Mouse (Mus musculus) frontal cortex, adult 2 months (tissue): Measurements from ENCODE around the gene Apol6. TPM values are rescaled to one million over a fixed set of nuclear protein-coding genes. Genes with fewer than 3 reads are reported as not detected.
"Not testable (repeated sequence)": the region's sequence is repeated elsewhere in the genome, so short reads cannot be mapped to it uniquely, and the experiment has no call there.

ENCODE experiments used
- DNase-seq, 2 experiments: peaks; one replicate each; pipeline ENCODE4 v3.0.0; 2022; ENCODE audit warnings: low spot score in 1 of 2; ENCODE audit errors: extremely low spot score in 1 of 2
- polyA plus RNA-seq: library from polyadenylated mRNA; depleted of rRNA; stranded (reverse); fragments of >200 nt; gene quantifications from 2 replicates; pipeline ENCODE4 v1.2.3, GENCODE M21; 2012

The Apol6 gene
- polyA plus RNA-seq, 1 experiment, result 0.20 TPM

DNA sequence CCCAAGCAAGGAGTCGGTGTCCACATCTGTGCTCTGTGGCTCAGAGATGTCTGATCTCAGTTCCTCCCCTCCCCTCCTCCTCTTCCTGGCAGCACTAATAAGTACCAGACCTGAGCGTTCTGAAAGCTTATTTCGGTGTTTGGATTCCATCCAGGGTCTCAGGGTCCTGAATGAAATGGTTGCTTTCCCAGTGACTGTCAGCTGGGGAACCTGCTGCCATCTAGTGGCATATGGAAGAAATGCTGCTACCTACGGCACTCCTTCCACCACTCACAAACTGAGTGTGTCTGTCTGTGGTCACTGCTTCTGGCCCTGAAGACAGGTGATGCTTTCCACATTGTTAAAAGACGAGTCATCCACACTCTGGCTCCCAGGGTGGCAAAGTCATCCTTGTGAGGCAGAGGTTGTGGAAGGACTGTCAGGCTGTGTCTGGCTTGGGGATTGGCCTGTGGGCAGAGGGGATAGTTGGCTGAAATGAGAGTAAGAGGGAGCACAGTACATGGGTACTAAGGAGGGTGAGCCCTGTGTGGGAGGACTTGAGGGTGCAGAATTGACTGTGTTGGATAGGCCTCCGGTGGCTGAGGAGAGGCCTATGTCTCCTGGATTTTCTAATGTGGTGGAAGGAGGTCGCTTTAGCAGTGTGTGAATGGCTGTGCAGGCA lies 15.1 kb upstream of the Apol6 start:
- DNase-seq, result peak in 1 of 2 experiments; percentile 75

DNA sequence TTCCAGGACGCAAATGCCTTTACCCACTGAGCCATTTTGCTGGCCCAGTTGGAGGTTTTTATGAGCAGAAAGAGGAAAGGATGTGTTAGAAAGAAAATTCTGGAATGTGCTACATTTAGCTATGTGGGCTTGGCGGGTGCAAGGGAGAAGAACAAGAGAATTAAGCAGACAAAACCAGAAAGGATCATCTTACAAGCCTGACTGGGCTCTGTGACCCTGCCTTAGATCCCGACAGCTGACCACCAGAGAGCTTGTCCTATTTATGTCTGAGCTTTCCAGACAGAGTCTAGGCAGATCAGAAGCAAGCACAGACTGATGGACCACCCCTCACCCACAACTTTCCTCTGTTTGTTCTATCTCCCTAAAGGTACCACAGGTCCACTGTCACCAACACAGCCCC lies 13.3 kb upstream of the Apol6 start:
- no peak for DNase-seq

DNA sequence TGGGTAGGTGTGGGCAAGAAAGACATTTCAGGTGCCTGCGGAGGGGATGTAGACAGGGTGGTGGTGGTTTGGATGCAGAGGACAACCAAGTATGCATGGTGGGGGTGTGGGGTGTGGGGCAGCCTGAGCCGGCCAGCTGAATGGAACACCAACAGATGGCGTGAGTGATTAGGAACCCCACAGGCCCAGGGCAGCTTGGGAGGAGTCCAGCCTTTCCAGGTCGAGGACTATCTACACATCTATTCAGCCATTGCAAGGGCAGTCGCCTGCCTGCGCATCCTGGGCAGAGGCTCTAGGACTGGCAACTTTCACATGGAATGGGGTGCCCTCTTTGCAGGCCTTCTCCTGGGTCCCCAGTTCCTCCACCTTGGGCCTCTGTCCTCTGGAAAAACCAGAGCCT lies 10.0 kb upstream of the Apol6 start:
- DNase-seq, result no peak

DNA sequence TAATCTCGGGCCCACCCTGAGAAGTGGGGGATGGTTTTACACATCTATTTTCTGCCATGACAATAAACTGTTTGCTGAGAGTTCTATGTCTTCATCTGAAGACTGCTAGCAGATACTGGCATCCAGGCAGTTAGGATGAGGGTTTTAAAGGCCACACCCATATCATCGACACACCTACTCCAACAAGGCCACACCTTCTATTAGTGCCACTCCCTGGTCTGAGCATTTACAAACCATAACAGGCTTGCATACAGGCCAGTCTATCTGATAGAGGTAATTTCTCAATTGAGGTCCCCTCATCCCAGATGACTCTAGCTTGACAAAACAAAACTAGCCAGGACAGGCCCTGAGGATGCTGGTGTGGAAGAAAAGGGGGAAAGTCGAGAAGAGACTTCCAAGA lies 8.9 kb upstream of the Apol6 start:
- no peak for DNase-seq

DNA sequence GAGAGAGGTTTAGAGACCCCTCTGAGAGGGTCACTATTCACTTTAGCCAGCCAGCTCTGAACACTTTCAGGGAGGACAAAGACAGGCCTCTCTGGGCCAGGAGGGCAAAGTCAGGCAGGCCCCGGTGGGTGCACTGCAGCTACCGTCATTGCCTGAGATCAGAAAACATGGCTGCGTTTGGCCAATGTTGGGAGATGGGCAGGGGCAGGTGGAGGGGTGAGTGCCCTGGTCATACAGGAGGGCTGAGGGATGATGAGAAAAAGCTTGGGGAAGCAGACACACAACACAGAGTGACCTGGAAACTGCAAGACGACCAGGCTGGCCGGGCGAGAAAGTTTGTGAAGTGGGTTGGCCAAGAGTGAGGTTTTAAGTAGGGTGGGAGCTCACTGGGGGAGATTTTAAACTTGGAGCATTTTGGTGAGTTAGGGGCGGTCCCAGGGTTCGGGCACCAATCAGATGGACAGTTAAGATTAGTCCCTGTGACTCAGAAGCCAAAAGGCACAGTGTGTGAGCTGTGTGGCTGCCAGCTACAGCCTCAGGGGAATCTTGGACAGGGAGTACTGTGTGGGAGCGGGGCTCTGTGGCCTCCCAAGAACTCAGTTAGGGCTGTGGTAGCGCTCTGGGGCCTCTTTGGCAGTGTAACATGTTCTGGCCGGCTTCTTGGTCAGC lies 8.1 kb upstream of the Apol6 start:
- DNase-seq, result peak in 1 of 2 experiments; percentile 48

DNA sequence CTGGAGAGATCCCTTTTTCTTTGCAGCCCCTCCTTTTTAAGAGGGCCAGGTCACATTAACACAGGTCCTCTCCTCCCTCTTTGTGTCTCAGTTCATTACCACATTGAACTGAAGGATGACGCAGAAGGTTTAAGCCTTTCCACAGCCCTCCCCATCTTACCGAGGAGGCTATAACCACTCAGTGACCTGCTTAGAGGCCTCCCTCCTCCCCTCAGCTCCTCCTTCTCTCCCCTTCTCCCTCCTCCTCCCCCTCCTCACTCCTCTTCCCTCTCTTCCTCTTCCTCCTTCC lies 7.6 kb upstream of the Apol6 start:
- DNase-seq, result no peak

DNA sequence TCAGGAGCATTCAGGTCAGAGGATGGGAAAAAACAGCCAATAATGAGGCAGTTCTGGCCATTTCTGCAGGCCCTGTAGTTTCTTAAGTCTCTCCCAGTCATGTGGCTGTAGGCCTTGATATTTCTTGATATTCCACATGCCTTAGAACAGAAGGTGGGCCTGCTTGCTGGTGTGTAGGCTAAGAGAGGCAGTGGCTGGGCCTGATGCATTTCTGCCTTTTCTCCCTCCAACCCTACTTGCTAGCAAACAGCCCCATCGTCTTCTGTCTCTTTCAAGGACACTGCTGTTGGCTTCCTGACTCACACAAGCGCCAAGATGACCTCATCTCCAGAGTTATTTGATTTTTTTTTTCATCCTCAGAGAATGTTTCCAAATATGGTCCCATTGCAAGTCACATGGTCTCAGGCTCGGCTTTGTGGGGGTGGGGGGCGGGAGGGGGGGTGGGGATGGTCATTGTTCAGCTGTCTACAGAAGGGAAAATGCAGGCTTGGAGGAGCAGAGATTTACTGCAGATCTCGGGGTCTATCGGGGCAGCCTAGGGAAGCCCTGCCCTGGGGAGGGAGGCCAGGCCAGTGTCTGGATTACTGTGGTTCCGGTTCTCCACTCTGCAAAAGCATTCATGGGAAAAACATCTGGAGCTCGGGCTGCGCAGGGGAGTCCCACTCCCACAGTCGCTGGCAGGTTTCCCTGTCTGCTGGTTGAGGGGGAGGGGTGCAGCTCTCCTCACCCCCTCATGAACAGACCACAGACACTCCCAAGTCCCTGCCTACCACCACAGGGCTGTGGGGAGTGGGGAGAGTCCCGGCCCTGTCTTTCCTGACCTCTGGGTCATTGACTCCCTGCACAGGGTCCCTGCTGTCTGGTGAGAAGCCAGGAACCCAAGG lies 7.0 kb upstream of the Apol6 start:
- DNase-seq, result peak in 1 of 2 experiments; percentile 42

DNA sequence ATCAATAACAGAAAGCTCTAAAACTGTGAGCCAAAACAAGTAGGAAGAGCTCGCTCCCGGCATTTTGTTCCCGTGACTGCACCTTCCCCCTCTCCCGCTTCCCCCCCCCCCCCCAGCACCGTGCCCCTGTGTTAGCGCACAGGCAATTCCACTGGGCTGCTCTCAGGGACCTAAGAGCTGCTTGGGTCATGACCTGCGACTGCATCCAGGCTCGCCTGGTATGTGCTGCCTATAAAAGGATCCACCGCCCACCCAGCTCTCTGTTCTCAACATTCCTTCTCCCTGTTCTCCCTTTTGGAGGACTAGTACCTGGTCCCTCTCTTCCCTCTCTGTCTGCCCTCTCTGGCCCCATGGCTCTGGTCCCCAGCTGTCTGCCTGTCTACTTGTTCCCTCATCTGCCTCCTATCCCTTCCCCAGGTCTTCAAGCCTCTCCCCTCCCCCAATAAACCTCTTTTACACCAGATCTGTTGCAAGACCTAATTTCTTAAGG lies 5.3 kb upstream of the Apol6 start:
- no peak for DNase-seq

DNA sequence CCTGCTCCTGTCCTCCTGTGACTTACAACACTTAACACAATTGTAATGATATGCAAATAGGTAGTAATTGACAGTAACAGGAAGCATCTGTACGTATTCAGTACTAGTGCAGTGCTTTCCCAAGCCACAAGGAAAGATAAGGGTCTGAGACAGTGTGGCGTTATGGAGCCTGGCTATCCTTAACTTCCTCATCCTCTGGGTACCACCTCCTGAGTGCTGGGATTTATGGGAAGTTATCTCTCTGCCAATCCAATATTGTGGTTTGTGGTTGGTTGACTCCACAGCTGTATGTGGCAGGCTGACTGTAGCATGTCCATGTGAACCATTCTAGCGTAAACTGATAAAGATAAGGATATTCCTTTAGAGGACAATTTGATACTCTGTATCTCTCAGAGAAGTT lies 3.7 kb upstream of the Apol6 start:
- no peak for DNase-seq

DNA sequence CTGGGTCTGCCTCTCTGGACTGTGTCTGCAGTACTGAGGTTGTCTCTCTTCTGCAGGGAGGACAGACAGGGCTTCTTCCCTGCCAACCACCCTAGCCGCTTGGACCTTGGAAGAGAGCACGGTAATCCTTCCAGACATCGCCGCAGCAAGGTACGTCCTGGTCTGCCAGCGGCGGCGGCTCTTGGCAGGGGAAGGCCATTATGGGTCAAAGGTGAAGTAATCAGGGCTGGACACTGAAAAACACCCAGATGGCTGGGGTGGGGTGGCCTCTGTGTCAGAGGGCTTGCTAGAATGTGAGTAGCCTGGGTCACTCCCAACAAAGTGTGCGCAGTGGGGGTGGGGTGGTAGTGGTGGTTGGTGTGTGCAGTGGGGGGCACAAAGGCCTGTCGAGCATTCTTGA lies 1.1 kb downstream of the Apol6 start:
- DNase-seq, result no peak

DNA sequence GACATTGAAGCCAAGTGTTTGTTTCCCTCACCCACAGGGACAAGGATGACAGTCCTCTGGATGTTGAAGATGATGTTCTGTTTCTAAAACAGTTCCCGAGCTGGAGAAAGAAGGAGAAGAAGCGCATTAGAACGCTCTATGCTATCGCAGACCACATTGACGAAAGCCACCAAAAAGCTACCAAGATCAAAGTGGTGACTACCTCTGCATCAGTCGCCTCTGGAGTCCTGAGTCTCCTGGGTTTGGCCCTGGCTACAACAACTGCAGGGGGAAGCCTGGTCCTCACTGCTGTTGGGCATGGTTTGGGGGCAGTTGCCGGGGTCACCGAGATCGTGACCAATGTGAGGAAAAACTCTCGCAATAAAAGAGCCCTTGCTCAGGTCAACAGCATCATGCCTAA lies 6.0 kb downstream of the Apol6 start, which contains the start of gene Mb:
Mb (minus strand) TSS at position 101 of the 400 bp plus-strand sequence.
- no peak for DNase-seq

DNA sequence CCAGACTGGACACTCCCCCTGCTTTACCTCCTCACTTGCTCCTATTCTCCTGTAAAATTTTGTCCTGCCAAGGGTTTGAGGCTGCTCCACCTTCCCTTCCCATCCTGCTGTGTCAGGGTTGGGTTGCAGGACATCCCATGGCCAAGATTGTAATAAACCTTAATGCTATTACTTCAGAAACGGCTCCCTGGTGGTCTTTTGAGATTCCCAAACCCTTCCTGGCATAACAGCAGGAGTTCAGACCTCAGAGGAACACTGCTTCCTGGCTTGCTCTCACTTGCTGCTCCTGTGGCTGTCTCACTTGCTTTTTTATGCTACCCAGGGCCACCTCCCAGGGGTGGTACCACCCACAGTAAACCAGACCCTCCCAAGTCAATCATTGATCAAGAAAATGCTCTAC lies 7.6 kb downstream of the Apol6 start:
- DNase-seq, result no peak

DNA sequence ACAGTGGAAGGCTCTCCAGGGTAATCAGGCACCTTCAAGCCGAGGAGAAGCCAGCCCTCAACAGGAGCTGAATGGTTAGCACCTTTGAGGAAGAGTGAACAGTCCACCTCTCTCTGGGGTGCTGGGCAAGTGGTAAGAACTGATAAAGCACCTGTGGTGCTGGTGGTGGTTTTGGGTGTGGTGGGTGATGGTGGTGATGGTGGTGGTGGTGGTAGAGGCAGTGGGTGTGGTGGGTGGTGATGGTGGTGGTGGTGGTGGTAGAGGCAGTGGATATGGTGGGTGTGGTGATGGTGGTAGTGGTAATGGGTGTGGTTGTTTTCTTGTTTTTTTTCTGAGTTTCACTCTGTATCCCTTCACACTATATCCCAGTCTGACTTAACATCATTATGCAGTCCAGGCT lies 8.5 kb downstream of the Apol6 start:
- no peak for DNase-seq

DNA sequence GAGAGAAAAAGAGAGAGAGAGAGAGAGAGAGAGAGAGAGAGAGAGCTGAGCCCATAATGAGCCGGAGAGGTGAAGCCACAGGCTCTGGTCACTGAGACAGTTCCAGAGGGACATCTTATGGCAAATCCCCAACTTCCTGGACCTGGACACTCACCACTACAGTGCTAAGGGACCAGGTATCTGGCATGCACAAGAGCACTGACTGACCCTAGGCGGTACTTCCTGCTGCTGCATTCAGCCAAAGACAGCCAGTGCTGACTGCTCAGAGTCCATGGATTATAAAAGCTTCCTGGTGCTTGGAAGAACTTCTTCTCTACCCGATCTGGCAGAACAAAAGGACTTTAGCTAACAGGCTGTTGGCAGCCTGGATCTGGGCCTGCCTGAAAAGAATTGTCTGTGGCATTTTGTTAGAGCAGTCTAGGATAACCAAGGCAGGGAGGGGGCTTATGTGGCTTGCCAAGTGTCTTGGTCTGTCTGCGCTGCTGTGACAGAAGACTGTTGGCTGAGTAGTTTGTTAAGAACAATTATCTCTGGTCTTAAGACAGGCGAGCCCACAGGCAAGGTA lies 10.2 kb downstream of the Apol6 start:
- DNase-seq, result no peak

DNA sequence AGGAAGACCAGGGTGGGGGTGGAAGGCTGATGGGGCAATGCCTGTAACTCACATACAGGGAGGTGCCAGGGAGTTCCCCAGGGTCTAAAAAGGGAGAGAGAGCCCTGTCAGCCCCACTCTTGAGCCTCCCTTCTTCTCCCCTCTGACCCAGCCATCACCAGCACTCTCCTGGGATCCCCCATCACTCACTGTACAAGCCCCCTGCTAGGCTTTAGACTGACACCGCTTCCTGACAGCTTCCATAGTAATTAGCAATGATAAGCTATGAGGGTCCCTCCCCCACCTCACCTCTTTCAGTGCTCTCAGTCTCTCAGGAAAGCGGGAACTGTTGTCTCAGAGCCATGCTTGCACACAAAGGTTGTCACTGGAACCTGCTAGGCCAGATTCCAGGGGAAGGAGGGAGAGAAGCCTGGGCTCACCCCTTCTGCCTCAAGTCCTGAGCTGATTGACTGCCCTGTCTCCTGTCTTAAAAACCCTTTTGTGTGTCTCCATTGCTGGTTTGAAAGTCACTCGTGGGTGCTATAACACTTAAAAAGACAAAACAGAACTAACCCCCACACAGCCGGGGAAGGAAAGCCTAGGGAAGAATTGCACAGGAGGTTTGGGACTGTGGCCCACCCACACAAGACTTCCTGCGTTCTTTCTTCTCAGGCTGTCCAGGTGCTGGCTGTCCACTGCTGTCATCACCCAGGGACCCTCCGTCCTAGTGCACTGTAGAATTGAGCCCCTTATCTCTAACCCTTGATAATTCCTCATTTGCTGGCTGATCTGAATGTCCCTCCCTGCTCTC lies 11.7 kb downstream of the Apol6 start:
- no peak for DNase-seq

DNA sequence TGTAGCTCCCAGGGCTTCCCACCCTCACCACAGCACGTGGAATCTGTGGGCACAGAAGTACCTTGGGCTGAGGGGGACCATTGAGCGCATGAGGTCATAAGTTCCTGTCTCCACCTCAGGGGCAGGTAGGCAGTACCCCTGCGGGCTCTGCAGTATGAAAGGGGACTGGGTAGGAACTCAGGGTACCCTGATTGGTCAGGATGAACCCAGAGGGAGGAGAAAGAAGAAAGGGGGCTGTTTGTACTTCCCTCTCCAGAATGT lies 12.2 kb downstream of the Apol6 start:
- no peak for DNase-seq

DNA sequence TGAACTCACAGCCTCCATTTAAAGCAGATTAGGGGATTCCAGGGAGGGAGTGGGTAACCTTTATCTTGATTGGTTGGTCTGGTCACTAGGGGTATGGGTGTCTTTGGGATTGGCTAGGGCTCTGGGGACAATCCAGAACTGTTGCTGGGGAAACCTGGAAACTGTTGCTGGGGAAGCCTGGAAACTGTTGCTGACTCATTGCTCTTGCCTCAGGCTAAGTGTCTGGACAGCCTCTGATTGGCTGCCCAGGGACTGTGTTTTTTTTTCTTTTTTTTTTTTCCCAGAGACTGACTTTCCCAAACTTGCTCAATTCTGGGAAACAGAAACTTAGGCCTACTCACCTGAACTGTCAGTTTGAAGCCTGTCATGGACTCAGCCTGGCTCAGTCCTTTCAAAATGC lies 14.0 kb downstream of the Apol6 start:
- no peak for DNase-seq

DNA sequence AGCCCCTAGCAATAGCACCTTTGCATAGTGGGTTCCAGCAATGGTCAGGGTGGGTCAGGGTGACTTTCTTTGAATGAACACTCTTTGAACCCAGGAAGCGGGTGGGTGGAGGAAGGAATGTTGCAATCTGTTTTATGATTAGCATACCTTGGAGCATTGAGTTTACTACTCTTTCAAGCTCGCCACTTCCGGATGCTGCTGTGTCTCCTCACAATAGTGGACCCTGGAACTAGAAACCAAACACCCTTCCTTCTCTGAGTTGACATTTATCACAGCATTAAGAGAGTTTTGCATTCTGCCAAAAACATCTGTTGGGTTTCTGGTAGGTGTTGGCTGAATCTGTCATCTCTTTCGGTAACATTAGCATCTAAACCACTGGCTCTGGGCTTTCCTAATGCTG lies 14.9 kb downstream of the Apol6 start:
- not testable (repeated sequence) for DNase-seq

DNA sequence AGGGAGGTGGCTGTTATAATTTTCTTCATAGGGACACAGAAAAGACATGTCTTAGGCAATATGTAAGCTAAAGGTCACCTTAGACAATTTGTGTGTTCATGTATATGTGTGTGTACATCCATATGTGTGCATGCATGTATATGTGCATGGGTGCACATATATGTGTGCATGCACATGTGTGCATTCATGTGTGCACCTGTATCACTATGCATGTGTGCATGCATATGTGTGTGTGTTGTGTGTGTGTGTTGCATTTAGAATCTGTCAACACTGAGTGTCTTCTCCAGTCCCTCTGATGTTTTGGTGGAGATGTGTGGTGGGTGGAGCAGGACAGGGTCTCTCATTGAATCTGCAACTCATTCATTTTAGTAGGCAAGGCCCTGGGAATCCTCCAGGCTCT lies 18.2 kb downstream of the Apol6 start:
- DNase-seq, result no peak

DNA sequence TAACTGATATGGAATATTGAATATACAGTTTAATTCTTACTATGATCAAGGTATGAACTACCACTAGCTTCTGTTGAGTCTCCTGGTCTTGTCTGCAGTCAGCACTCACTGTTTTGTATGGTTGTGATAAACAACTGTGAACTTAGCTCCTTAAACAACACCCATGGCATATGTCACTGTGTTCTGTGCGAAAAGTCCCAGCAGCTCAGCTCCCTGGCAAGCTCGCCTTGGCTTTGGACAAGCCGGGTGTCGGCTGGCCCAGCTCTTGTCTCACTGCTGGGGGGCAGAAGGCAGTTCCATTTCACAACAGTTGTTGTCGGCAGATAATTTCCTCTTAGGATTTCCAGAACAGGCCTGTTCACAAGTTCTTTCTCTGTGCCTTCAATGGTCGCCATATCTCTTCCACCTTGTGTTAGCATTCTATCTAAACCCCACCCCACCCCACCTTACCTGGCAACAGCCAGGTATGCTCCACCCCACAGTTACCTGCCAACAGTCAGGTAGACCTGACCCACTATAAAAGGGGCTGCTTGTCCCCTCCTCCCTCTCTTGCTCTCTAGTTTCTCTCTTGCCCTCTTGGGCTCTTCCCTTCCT lies 20.8 kb downstream of the Apol6 start:
- DNase-seq, result no peak
